Mouse (Mus musculus) spleen, adult 2 months (tissue): ENCODE measurements around the gene Ifnar2.

Experiments
- CTCF ChIP-seq: fragments of 200-500 bp; IDR thresholded peaks from 2 replicates; pipeline ENCODE4 v1.5.1; 2011; ENCODE audit warnings: mild to moderate bottlenecking, inconsistent platforms; ENCODE audit not compliant: insufficient read depth, insufficient read length, insufficient replicate concordance; ENCODE audit errors: extremely low read depth
- POLR2A ChIP-seq: fragments of 200-500 bp; IDR thresholded peaks from 2 replicates; pipeline ENCODE4 v1.6.1; 2011; ENCODE audit warnings: low read depth, low read length, inconsistent platforms

- no peak for TF ChIP-seq POLR2A
- TF ChIP-seq CTCF, result no peak
Measured at GRCm38 (mm10) chr16:91416357-91416756, 43.8 kb downstream of the Ifnar2 start.
